In genomic region chr6:91285814-91286545, GRCm38 (mm10) we compare ENCODE assay signal across 8 mouse cellular contexts.
DNase-seq lines count a peak whose midpoint lies in the region; ATAC-seq and TF ChIP-seq lines count a peak whose summit lies in the region.

No protein-coding gene starts in this region.

- peak; percentile 66 for DNase-seq in gastrocnemius, adult 18-20 months (ENCODE audit: low spot score)
- DNase-seq in gastrocnemius, postnatal 25 days: no peak
- DNase-seq in forebrain, postnatal 0 days: no peak
- no peak for DNase-seq in liver, postnatal 0 days
- no peak for DNase-seq in right cerebral cortex, adult 18-20 months
- DNase-seq in embryo, embryonic 9.5 days (ENCODE audit: extremely low spot score): no peak
- no peak for DNase-seq in thymus, postnatal 10 days (ENCODE audit: low spot score in 2 of 2)

- no peak for TF ChIP-seq POLR2A in ES-Bruce4 (IDR thresholded peaks at IDR 0.05; ENCODE audit: insufficient read depth, low read length)

- H3K4me2 ChIP-seq in forebrain, postnatal 0 days (ENCODE audit: low read depth): peak overlapping the region; percentile 91
- 0 out of 2 replicates have a peak overlapping the region, but pooled peaks have one; percentile 2 for H3K4me2 ChIP-seq in liver, postnatal 0 days (ENCODE audit: low read depth, low read length)

- TF ChIP-seq CTCF in ES-Bruce4 (IDR thresholded peaks at IDR 0.05; ENCODE audit: low read depth, low read length): no peak
- no peak for TF ChIP-seq CTCF in forebrain, postnatal 0 days (IDR thresholded peaks at IDR 0.05; ENCODE audit: low read depth)
- TF ChIP-seq CTCF in liver, postnatal 0 days (IDR thresholded peaks at IDR 0.05; ENCODE audit: low read depth): no peak

- H3K4me1 ChIP-seq in ES-Bruce4 (ENCODE audit: control insufficient read depth, insufficient read depth, low read length): no peaks in the 10 kb centered on the region
- peaks cover 36% of the 10 kb centered on the region for H3K4me1 ChIP-seq in forebrain, postnatal 0 days (ENCODE audit: insufficient read depth)
- no peaks in the 10 kb centered on the region for H3K4me1 ChIP-seq in liver, postnatal 0 days (ENCODE audit: insufficient read depth)

- peak; percentile 5 for ATAC-seq in forebrain, postnatal 0 days
- no peak for ATAC-seq in liver, postnatal 0 days

- no peak overlapping the region for H3K9ac ChIP-seq in ES-Bruce4 (ENCODE audit: low read depth, poor library complexity, severe bottlenecking)
- H3K9ac ChIP-seq in forebrain, postnatal 0 days: peak overlapping the region; percentile 65
- H3K9ac ChIP-seq in liver, postnatal 0 days (replicated peaks): no peak overlapping the region

- no peak for TF ChIP-seq EP300 in ES-Bruce4 (IDR thresholded peaks at IDR 0.05; ENCODE audit: insufficient read depth, low read depth, low read length)
- TF ChIP-seq EP300 in liver, postnatal 0 days (IDR thresholded peaks at IDR 0.05; ENCODE audit: low read depth): no peak

- no peaks in the 10 kb centered on the region for H3K27me3 ChIP-seq in ES-Bruce4 (ENCODE audit: control insufficient read depth, insufficient read depth, low read length, poor library complexity, severe bottlenecking)
- no peaks in the 10 kb centered on the region; the same call in 1 of the 2 replicates for H3K27me3 ChIP-seq in forebrain, postnatal 0 days (ENCODE audit: insufficient read depth, low read length)
- peaks cover 50% of the 10 kb centered on the region for H3K27me3 ChIP-seq in liver, postnatal 0 days (ENCODE audit: insufficient read depth, low read length)

- peak overlapping the region; percentile 48 for H3K4me3 ChIP-seq in ES-Bruce4 (ENCODE audit: low read depth, low read length)
- peak overlapping the region; percentile 35 for H3K4me3 ChIP-seq in forebrain, postnatal 0 days (ENCODE audit: low read depth, low read length)
- H3K4me3 ChIP-seq in liver, postnatal 0 days (ENCODE audit: low read depth, low read length): no peak overlapping the region

- no peaks in the 10 kb centered on the region for H3K36me3 ChIP-seq in ES-Bruce4 (ENCODE audit: control insufficient read depth, insufficient read depth, low read length, poor library complexity, severe bottlenecking)
- no peaks in the 10 kb centered on the region for H3K36me3 ChIP-seq in forebrain, postnatal 0 days (ENCODE audit: insufficient read depth)
- H3K36me3 ChIP-seq in liver, postnatal 0 days (replicated peaks; ENCODE audit: insufficient read depth, low read length): no peaks in the 10 kb centered on the region

- WGBS in forebrain, postnatal 0 days: 26% methylated on average over 30 of the region's 30 CpGs
- WGBS in liver, postnatal 0 days (ENCODE audit: insufficient replicate concordance): 37% methylated on average over 30 of the region's 30 CpGs

- no peak overlapping the region for H3K27ac ChIP-seq in ES-Bruce4 (ENCODE audit: insufficient read depth, low read length)
- peak overlapping the region; percentile 88 for H3K27ac ChIP-seq in forebrain, postnatal 0 days (ENCODE audit: low read depth, low read length)
- no peak overlapping the region for H3K27ac ChIP-seq in liver, postnatal 0 days (ENCODE audit: low read depth)

- H3K9me3 ChIP-seq in ES-Bruce4 (replicated peaks; ENCODE audit: control insufficient read depth, insufficient read depth, low read length, poor library complexity, severe bottlenecking): no peaks in the 10 kb centered on the region
- H3K9me3 ChIP-seq in forebrain, postnatal 0 days (ENCODE audit: low read length): no peaks in the 10 kb centered on the region
- H3K9me3 ChIP-seq in liver, postnatal 0 days (ENCODE audit: low read length): no peaks in the 10 kb centered on the region
